In the genomic region with DNA sequence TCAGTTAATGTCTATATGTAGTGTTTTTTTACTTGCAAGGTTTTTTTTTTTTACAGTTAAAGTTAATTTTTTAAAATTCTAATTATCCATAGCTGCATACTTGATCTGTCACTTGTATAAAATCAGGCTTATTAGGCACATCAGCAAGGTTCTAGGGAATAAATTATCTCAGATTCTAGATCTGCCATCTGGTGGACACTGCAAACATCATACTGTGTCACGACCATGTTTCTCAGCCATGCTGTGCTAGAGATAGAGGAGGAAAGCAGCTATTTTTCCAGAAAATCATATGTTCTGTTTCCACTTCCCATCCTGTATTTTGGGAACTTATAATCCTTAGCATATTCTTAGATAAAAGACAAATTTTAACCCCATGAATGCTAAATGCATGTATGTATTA, we compare ENCODE assay signal across 13 mouse cellular contexts.
DNase-seq lines count a peak whose midpoint lies in the region; ATAC-seq and TF ChIP-seq lines count a peak whose summit lies in the region.
"Had no signal": no experiment of that assay in that cellular context is flagged by ENCODE, and none has a peak within 500 bp of the region (broad histone marks: within the 10 kb centered on the region; RNA-seq: fewer than 3 reads in every experiment).

No protein-coding gene starts in this region.

- peak; percentile 47 for TF ChIP-seq CTCF in kidney, postnatal 0 days (IDR thresholded peaks at IDR 0.05; ENCODE audit: low read depth)
- peak; percentile 54 for TF ChIP-seq CTCF in forebrain, postnatal 0 days (IDR thresholded peaks at IDR 0.05; ENCODE audit: low read depth)

- H3K4me2 ChIP-seq in kidney, postnatal 0 days (ENCODE audit: low read length): no peak overlapping the region
- no peak overlapping the region for H3K4me2 ChIP-seq in forebrain, postnatal 0 days (ENCODE audit: low read depth)
- H3K4me2 ChIP-seq: heart, embryonic 15.5 days; liver, embryonic 11.5 days had no signal

- no peaks in the 10 kb centered on the region for H3K9me3 ChIP-seq in kidney, postnatal 0 days (replicated peaks; ENCODE audit: low read length)
- no peaks in the 10 kb centered on the region for H3K9me3 ChIP-seq in forebrain, postnatal 0 days (ENCODE audit: low read length)
- H3K9me3 ChIP-seq: heart, embryonic 15.5 days had no signal

- no peak overlapping the region for H3K9ac ChIP-seq in kidney, postnatal 0 days (ENCODE audit: low read depth, low read length)
- no peak overlapping the region for H3K9ac ChIP-seq in forebrain, postnatal 0 days
- H3K9ac ChIP-seq: heart, embryonic 15.5 days had no signal

- WGBS in kidney, postnatal 0 days: 51% methylated on average over 1 of the region's 1 CpGs
- 19% methylated on average over 1 of the region's 1 CpGs for WGBS in forebrain, postnatal 0 days

- H3K36me3 ChIP-seq in kidney, postnatal 0 days (ENCODE audit: insufficient read depth, low read length): no peaks in the 10 kb centered on the region
- H3K36me3 ChIP-seq in forebrain, postnatal 0 days (ENCODE audit: insufficient read depth): no peaks in the 10 kb centered on the region
- H3K36me3 ChIP-seq: heart, embryonic 15.5 days had no signal

- H3K27ac ChIP-seq in kidney, postnatal 0 days: no peak overlapping the region
- H3K27ac ChIP-seq in forebrain, postnatal 0 days (ENCODE audit: low read depth, low read length): no peak overlapping the region
- H3K27ac ChIP-seq: heart, embryonic 15.5 days had no signal

- ATAC-seq in kidney, postnatal 0 days (replicated peaks; ENCODE audit: low FRiP score, low read depth): no peak
- peak; percentile 83 for ATAC-seq in forebrain, postnatal 0 days
- ATAC-seq in erythroblast, adult 5-6 weeks (replicated peaks; ENCODE audit: low FRiP score, poor library complexity, severe bottlenecking): no peak

- H3K4me1 ChIP-seq in kidney, postnatal 0 days (replicated peaks; ENCODE audit: insufficient read depth, low read length): no peaks in the 10 kb centered on the region
- no peaks in the 10 kb centered on the region for H3K4me1 ChIP-seq in forebrain, postnatal 0 days (ENCODE audit: insufficient read depth)
- H3K4me1 ChIP-seq: heart, embryonic 15.5 days had no signal

- peak; percentile 6 for DNase-seq in cerebellum, postnatal 14 days
- DNase-seq in cerebellum, adult 8-10 months: no peak
- peak; percentile 14 for DNase-seq in kidney, postnatal 0 days (ENCODE audit: low spot score)
- DNase-seq in kidney, adult 11 months: no peak
- peak; percentile 4 for DNase-seq in ES-CJ7 (ENCODE audit: low read depth, low spot score)
- DNase-seq in forebrain, postnatal 0 days: peak; percentile 52
- no peak for DNase-seq in urinary bladder, postnatal 10 days (ENCODE audit: low spot score)
- DNase-seq: cerebellum, postnatal 25 days; gastrocnemius, postnatal 10 days; lung, postnatal 4 days had no signal

- H3K4me3 ChIP-seq in kidney, postnatal 0 days (replicated peaks; ENCODE audit: low read depth, low read length): no peak overlapping the region
- no peak overlapping the region for H3K4me3 ChIP-seq in forebrain, postnatal 0 days (ENCODE audit: low read depth, low read length)
- H3K4me3 ChIP-seq: heart, embryonic 15.5 days had no signal

- H3K27me3 ChIP-seq in kidney, postnatal 0 days (ENCODE audit: insufficient read depth, low read length): no peaks in the 10 kb centered on the region
- no peaks in the 10 kb centered on the region for H3K27me3 ChIP-seq in forebrain, postnatal 0 days (ENCODE audit: insufficient read depth, low read length)
- H3K27me3 ChIP-seq: heart, embryonic 15.5 days had no signal

Comparison
In these comparisons a context has a peak if more than half of its experiments do, and no peak if none do; other contexts are left out.
1. DNase-seq: peak in cerebellum, postnatal 14 days (2 of 2), kidney, postnatal 0 days (single experiment), ES-CJ7 (single experiment) and forebrain, postnatal 0 days (single experiment); none in cerebellum, adult 8-10 months (single experiment), kidney, adult 11 months (single experiment) and urinary bladder, postnatal 10 days (single experiment).